Mouse (Mus musculus): ENCODE data around the gene Gm49403. TPM values are rescaled to one million over a fixed set of nuclear protein-coding genes. Genes with fewer than 3 reads are reported as not detected.

Gm49403 gene
- total RNA-seq, 2 experiments from 2014 or later: not detected

DNA sequence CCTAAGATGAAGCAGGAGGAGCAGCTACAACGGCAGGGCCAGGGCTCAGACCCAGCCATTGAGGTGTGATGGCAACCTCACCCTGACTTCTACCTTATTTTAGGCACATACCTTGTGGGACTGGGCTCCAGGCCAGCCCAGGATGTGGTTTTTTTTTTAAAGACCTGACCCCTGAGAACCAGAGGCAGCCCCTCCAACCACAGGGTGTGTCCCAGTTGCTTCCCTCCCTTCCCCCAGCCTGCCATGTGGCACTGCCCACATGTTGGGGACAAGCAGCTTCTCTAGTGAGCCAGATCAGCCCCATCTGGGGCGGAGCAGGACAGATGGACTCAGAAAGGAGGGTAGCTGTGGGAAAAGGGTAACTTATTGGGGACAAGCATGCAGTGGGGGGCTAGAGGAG is 43.0 kb downstream of the Gm49403 start:
- no peak for DNase-seq (ENCODE audit: extremely low spot score in 1 of 2, low spot score in 2 of 2)
- no peak for TF ChIP-seq CTCF (IDR thresholded peaks at IDR 0.05)
- Histone ChIP-seq H3K4me3 (no peak overlapping the region), H3K27ac (peak overlapping the region; percentile 7; the same call in 1 of the 2 replicates)
- intact Hi-C loops (cut with DNase I): no loop called here

DNA sequence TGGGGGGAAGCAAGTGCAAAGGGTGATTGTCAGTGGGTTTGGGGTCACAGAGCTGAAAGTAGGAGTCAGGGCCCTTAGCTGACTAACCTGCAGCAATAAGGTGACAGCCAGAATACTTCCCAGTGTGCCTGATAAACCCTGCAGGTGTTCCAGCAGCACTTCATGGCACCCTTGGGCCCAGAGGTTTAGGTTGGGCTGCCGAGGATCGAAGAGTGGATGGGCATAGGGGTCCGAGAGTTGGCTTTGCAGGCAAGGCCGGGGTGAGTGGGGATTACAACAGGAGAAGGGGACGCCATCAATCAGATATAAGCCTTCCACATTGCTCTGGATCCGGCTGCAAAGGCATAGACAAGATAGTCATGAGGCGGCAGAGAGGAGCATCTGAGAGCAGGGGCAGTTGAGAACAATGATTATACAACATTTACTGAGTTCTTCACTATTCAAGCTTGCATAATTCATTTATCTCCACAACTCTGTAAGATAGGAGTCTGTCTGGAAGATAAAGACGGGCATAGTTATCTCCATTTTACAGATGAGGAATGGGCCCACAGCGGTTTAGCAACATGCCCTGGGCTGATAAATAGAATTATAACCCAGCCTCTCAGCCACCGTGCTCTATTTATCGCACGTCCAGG is 44.3 kb downstream of the Gm49403 start:
- peak overlapping the region; percentile 73 for H3K27ac ChIP-seq
- no peak for DNase-seq (ENCODE audit: extremely low spot score in 1 of 2, low spot score in 2 of 2)
- intact Hi-C loops (cut with DNase I): no loop called here
- TF ChIP-seq CTCF (IDR thresholded peaks at IDR 0.05): no peak
- no peak overlapping the region for H3K4me3 ChIP-seq

DNA sequence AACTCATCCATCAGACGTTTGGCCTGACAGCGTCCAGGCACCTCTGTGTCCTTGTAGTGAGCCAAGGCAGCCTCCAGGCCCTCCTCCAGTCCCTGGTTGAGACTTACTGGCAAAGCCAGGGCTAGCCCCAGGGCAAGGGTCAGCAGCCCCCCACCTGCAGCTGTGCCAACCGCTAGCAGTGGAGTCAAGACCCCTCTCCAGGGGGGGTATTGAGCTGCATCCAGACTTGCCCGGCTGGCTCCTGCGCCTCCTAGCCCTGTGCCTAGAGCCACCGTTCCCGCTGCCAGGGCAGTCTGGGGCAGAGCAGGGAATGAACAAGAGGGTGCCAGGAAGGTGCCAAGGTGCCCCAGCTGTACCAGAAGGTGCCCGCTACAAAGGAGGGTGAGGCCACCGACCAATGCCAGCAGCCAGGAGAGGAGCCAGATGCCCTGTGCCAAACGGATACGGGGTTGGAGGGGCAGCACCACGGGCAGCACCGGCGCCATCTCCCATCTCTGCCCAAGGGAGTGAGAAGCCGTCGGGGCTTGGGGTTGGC is 45.0 kb downstream of the Gm49403 start:
- TF ChIP-seq CTCF (IDR thresholded peaks at IDR 0.05): no peak
- H3K27ac ChIP-seq: peak overlapping the region; percentile 73
- peak overlapping the region; percentile 49 for H3K4me3 ChIP-seq
- intact Hi-C loops (cut with DNase I): no loop called here
- DNase-seq (ENCODE audit: extremely low spot score in 1 of 2, low spot score in 2 of 2): no peak

DNA sequence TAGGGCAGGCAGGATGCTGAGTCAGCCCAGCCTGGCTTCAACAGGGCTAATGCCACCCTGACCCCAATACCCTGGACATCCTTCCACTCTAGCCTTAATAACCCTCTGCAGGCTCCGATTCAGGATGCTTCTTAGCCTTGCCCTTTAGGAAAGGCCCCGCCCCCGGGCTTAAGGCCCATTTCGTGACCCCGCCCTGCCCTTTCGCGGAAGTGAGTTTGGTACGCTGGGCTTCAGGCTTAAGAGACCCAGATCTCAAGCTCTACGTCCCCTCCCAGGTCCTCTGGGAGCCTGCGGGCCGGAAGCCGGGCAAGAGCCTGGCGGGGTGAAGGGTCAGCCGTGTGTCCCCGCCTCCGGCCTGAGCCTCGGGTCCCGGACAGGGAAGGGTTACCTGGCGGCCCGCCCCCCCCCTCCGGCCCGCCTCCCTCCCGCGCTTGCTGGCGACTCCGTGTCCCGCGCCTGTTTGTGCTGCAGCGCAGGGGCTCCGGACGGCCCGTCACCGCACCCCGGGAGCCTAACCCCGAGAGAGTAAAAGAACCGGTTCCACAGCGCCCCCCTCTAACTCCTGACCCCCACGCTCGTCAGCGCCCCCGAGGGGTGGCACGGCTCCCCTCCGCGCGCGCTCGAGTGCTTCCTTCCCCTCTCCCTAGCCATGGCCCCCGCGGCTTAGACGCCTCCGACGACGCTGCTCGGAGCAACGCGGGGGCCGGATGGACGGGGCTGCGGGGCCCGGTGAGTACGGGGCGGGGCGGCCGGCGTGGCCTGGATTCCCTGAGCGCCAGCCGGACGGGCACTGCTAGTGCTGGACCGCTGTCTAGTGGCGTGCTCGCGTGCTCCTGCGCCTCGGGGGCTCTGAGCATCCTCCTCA is 45.7 kb downstream of the Gm49403 start, which contains the start of the genes Rom1 and Eml3:
Gene Rom1, minus strand, starts transcription at position 133 of the 865 bp plus-strand sequence.
Gene Eml3, plus strand, starts transcription at position 329 of the 865 bp plus-strand sequence.
- Histone ChIP-seq H3K27ac (peak within 1 kb of the TSS; percentile 73), H3K4me3 (peak within 1 kb of the TSS; percentile 49)
- intact Hi-C loops (cut with DNase I): no loop called here
- DNase-seq (ENCODE audit: extremely low spot score in 1 of 2, low spot score in 2 of 2): peak; percentile 55 to 61
- TF ChIP-seq CTCF (IDR thresholded peaks at IDR 0.05): peak; percentile 33

DNA sequence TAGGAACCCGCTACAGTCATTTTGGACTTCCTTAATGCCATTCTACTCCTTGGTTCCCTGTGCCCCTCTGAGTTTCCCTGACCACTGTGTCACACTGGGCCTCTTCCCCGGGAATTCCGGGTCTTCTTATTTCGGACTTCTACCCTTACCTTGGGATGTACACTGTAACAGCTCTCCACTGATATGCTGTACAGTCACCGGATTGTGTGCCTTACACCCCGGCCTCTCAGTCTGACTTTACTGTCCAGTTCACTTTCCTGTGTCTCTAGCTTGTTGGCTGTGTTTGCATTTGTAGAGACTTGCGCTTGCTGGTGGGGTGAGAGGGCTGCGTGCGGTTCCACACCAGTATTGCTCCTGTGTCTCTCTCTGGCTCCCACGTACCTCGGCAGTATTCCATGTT is 46.4 kb downstream of the Gm49403 start:
- TF ChIP-seq CTCF (IDR thresholded peaks at IDR 0.05): no peak
- peak overlapping the region; percentile 73 for H3K27ac ChIP-seq
- intact Hi-C loops (cut with DNase I): no loop called here
- peak overlapping the region; percentile 49 for H3K4me3 ChIP-seq
- no peak for DNase-seq (ENCODE audit: extremely low spot score in 1 of 2, low spot score in 2 of 2)

DNA sequence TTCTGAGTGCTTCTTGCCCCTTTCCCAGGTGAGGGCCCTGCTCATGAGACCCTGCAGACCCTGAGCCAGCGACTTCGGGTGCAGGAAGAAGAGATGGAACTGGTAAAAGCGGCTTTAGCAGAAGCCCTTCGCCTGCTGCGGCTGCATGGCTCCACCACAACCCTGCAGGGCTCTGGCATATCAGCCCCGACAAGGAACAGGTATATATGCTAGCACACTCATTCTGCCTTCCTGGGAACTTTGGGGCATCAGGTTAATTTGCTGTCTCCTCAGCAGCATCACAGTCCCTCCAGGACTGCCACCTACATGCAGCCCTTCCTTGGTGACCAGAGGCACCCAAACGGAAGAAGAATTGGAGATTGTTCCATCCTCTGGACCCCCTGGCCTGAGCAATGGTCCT is 47.0 kb downstream of the Gm49403 start:
- Histone ChIP-seq H3K4me3 (no peak overlapping the region), H3K27ac (no peak overlapping the region)
- intact Hi-C loops (cut with DNase I): no loop called here

DNA sequence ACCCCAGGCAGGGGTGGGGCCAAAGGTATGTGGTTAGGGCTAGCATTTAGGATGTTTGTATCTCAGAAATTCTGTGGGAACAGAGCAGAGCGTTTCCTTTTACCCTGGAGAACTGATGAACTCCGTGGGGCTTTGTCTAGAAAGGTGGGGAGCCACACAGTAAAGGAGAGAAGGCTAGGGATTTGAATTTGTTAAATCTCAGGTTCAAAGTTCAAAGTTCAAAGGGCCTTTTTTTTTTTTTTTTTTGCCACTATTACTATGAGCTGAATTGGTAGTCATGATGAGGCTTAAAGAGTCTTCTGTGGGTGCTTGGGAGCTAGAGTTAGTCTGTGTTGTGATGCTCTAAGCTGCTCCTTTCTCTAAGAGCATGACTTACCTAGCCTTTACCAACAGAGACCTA is 53.0 kb downstream of the Gm49403 start:
- no peak for TF ChIP-seq CTCF (IDR thresholded peaks at IDR 0.05)
- DNase-seq (ENCODE audit: extremely low spot score in 1 of 2, low spot score in 2 of 2): no peak
- no peak overlapping the region for H3K4me3 ChIP-seq
- intact Hi-C loops (cut with DNase I): no loop called here
- no peak overlapping the region for H3K27ac ChIP-seq

More for the DNA sequence above, 47.0 kb downstream of the Gm49403 start:
- no peak for TF ChIP-seq CTCF (IDR thresholded peaks at IDR 0.05)
- no peak for DNase-seq (ENCODE audit: extremely low spot score in 1 of 2, low spot score in 2 of 2)

Small RNA genes within 50 kb of the gene (microRNA-seq; reads per million reads assigned to microRNA genes)
- 0 reads per million in 2 experiments for gene Mir5136

Other genes with a start within 250 kb of the Gm49403 start
- 100 to 1,000 TPM; 152 to 155 TPM for gene Chrm1, start 220.1 kb upstream of the Gm49403 start, total RNA-seq (2021)
- 100 to 1,000 TPM; 144 to 154 TPM for gene Slc3a2, start 160.6 kb upstream of the Gm49403 start, total RNA-seq (2021)
- gene Wdr74, start 148.1 kb upstream of the Gm49403 start, total RNA-seq (2021): 10 to 100 TPM; 48.5 to 53.1 TPM
- 1 to 10 TPM; 1.4 to 1.8 TPM for gene 1700092M07Rik, start 143.2 kb upstream of the Gm49403 start, total RNA-seq (2021)
- gene Stx5a, start 142.5 kb upstream of the Gm49403 start, total RNA-seq (2021): 10 to 100 TPM; 71.2 to 77.9 TPM
- gene Nxf1, start 126.9 kb upstream of the Gm49403 start, total RNA-seq (2021): 10 to 100 TPM; 90.2 to 98.8 TPM
- gene Tmem223, start 112.9 kb upstream of the Gm49403 start, total RNA-seq (2021): 10 to 100 TPM; 63.8 to 66.8 TPM
- gene Tmem179b, start 109.5 kb upstream of the Gm49403 start, total RNA-seq (2021): 1 to 10 TPM; 8.2 to 8.7 TPM
- gene Taf6l, start 97.5 kb upstream of the Gm49403 start, total RNA-seq (2021): 10 to 100 TPM; 13.1 to 14.3 TPM
- 100 to 1,000 TPM in 1 of 2 experiments, 10 to 100 TPM in 1; 96.6 to 105 TPM for gene Polr2g, start 85.4 kb upstream of the Gm49403 start, total RNA-seq (2021)
- gene Zbtb3, start 81.4 kb upstream of the Gm49403 start, total RNA-seq (2021): 1 to 10 TPM; 5.3 to 6.7 TPM
- gene Ttc9c, start 64.6 kb upstream of the Gm49403 start, total RNA-seq (2021): 10 to 100 TPM; 34.5 to 36.7 TPM
- 100 to 1,000 TPM; 125 to 129 TPM for gene Hnrnpul2, start 63.9 kb upstream of the Gm49403 start, total RNA-seq (2021)
- not detected for gene AC129217.1, start 54.2 kb upstream of the Gm49403 start, total RNA-seq (2021)
- gene Bscl2, start 46.5 kb upstream of the Gm49403 start, total RNA-seq (2021): 100 to 1,000 TPM; 109 TPM
- gene Gng3, start 44.7 kb upstream of the Gm49403 start, total RNA-seq (2021): 100 to 1,000 TPM; 184 to 198 TPM
- gene Lrrn4cl, start 33.2 kb upstream of the Gm49403 start, total RNA-seq (2021): 1 to 10 TPM in 1 of 2 experiments, under 1 TPM in 1; 0.87 to 1.1 TPM
- gene Ubxn1, start 12.4 kb upstream of the Gm49403 start, total RNA-seq (2021): 10 to 100 TPM; 86.1 to 94.7 TPM
- 10 to 100 TPM; 33.1 to 36.2 TPM for gene Uqcc3, start 3.0 kb upstream of the Gm49403 start, total RNA-seq (2021)
- gene Lbhd1, start 198 bp upstream of the Gm49403 start, total RNA-seq (2021): 1 to 10 TPM; 6.5 to 9.3 TPM
- gene 1810009A15Rik, start 4.9 kb downstream of the Gm49403 start, total RNA-seq (2021): 10 to 100 TPM; 22.5 to 23.2 TPM
- 1 to 10 TPM; 1.2 to 6.7 TPM for gene Gm49416, start 5.0 kb downstream of the Gm49403 start, total RNA-seq (2021)
- gene Ints5, start 9.1 kb downstream of the Gm49403 start, total RNA-seq (2021): 10 to 100 TPM; 21.7 to 22.9 TPM
- 100 to 1,000 TPM in 1 of 2 experiments, 10 to 100 TPM in 1; 96.4 to 104 TPM for gene Ganab, start 14.1 kb downstream of the Gm49403 start, total RNA-seq (2021)
- gene B3gat3, start 36.4 kb downstream of the Gm49403 start, total RNA-seq (2021): 100 to 1,000 TPM; 172 to 173 TPM
- gene Rom1, start 45.4 kb downstream of the Gm49403 start, total RNA-seq (2021): 1 to 10 TPM; 5.6 to 7.2 TPM
- 10 to 100 TPM; 11.0 to 13.7 TPM for gene Eml3, start 45.6 kb downstream of the Gm49403 start, total RNA-seq (2021)
- gene Mta2, start 57.9 kb downstream of the Gm49403 start, total RNA-seq (2021): 10 to 100 TPM; 55.5 to 55.6 TPM
- gene Tut1, start 69.9 kb downstream of the Gm49403 start, total RNA-seq (2021): 10 to 100 TPM; 21.4 to 22.4 TPM
- 100 to 1,000 TPM; 228 to 236 TPM for gene Eef1g, start 83.1 kb downstream of the Gm49403 start, total RNA-seq (2021)
- 10 to 100 TPM; 22.5 to 32.2 TPM for gene Ahnak, start 105.4 kb downstream of the Gm49403 start, total RNA-seq (2021)
- gene Scgb1a1, start 204.0 kb downstream of the Gm49403 start, total RNA-seq (2021): not detected